ENCODE assay signal across 8 mouse cellular contexts in genomic region chrX:10775714-10776515, GRCm38 (mm10).
DNase-seq lines count a peak whose midpoint lies in the region; ATAC-seq lines count a peak whose summit lies in the region.

No protein-coding gene starts in this region.

- no peaks in the 10 kb centered on the region for H3K4me1 ChIP-seq in heart, embryonic 10.5 days
- peaks cover 10% of the 10 kb centered on the region; the same call in 1 of the 2 replicates for H3K4me1 ChIP-seq in embryonic facial prominence, embryonic 14.5 days (ENCODE audit: control insufficient read depth, insufficient read depth, low read length)
- H3K4me1 ChIP-seq in neural tube, embryonic 15.5 days: no peaks in the 10 kb centered on the region

- intact Hi-C loops in heart, postnatal 14 days (cut with DNase I): loop anchor here (5.0 kb wide), 1 partner anchor 59 kb away; the partner anchor contains the start of gene Mid1ip1

- no peak overlapping the region for H3K4me3 ChIP-seq in heart, embryonic 10.5 days
- no peak overlapping the region for H3K4me3 ChIP-seq in embryonic facial prominence, embryonic 14.5 days (ENCODE audit: low read depth, low read length)
- H3K4me3 ChIP-seq in neural tube, embryonic 15.5 days (replicated peaks): no peak overlapping the region

- H3K4me2 ChIP-seq in embryonic facial prominence, embryonic 14.5 days (ENCODE audit: low read depth, low read length): no peak overlapping the region
- no peak overlapping the region for H3K4me2 ChIP-seq in neural tube, embryonic 15.5 days

- no peak overlapping the region for H3K27ac ChIP-seq in heart, embryonic 10.5 days
- H3K27ac ChIP-seq in embryonic facial prominence, embryonic 14.5 days (replicated peaks; ENCODE audit: low read depth, low read length): peak overlapping the region; percentile 70
- H3K27ac ChIP-seq in neural tube, embryonic 15.5 days (replicated peaks): no peak overlapping the region

- H3K9ac ChIP-seq in embryonic facial prominence, embryonic 14.5 days (ENCODE audit: low read depth, low read length): no peak overlapping the region
- no peak overlapping the region for H3K9ac ChIP-seq in neural tube, embryonic 15.5 days (replicated peaks)

- H3K9me3 ChIP-seq in heart, embryonic 10.5 days: no peaks in the 10 kb centered on the region
- H3K9me3 ChIP-seq in embryonic facial prominence, embryonic 14.5 days (ENCODE audit: control insufficient read depth, low read length): no peaks in the 10 kb centered on the region
- no peaks in the 10 kb centered on the region for H3K9me3 ChIP-seq in neural tube, embryonic 15.5 days (replicated peaks)

- WGBS in heart, embryonic 10.5 days: 42% methylated on average over 8 of the region's 8 CpGs
- WGBS in embryonic facial prominence, embryonic 14.5 days: 40% methylated on average over 8 of the region's 8 CpGs
- WGBS in neural tube, embryonic 15.5 days: 61% methylated on average over 8 of the region's 8 CpGs

- peak; percentile 82; the same call in 1 of the 2 replicates for ATAC-seq in embryonic facial prominence, embryonic 14.5 days (ENCODE audit: low read depth)
- ATAC-seq in neural tube, embryonic 15.5 days (ENCODE audit: low FRiP score): no peak

- peaks cover 4% of the 10 kb centered on the region; the same call in 1 of the 2 replicates for H3K27me3 ChIP-seq in heart, embryonic 10.5 days (ENCODE audit: insufficient read depth, poor library complexity, severe bottlenecking)
- no peaks in the 10 kb centered on the region; the same call in 1 of the 2 replicates for H3K27me3 ChIP-seq in embryonic facial prominence, embryonic 14.5 days (replicated peaks; ENCODE audit: control insufficient read depth, insufficient read depth, low read length)
- no peaks in the 10 kb centered on the region for H3K27me3 ChIP-seq in neural tube, embryonic 15.5 days (replicated peaks)

- peak; percentile 11 to 20 for DNase-seq in heart, postnatal 14 days
- no peak for DNase-seq in heart, embryonic 10.5 days (ENCODE audit: low spot score)
- peak; percentile 87 for DNase-seq in embryonic facial prominence, embryonic 14.5 days (ENCODE audit: low spot score)
- peak; percentile 34 to 54 for DNase-seq in kidney, postnatal 25 days
- DNase-seq in mesoderm, embryonic 11.5 days (ENCODE audit: low read depth, low spot score): peak; percentile 3
- DNase-seq in MN1 (ENCODE audit: low spot score): no peak
- no peak for DNase-seq in spleen, postnatal 4 days (ENCODE audit: low spot score in 2 of 2)

- H3K36me3 ChIP-seq in heart, embryonic 10.5 days: no peaks in the 10 kb centered on the region
- H3K36me3 ChIP-seq in embryonic facial prominence, embryonic 14.5 days (ENCODE audit: control insufficient read depth, insufficient read depth, low read length): no peaks in the 10 kb centered on the region
- H3K36me3 ChIP-seq in neural tube, embryonic 15.5 days: no peaks in the 10 kb centered on the region

Comparison
In these comparisons a context has a peak if more than half of its experiments do, and no peak if none do; other contexts are left out.
1. DNase-seq: peak in heart, postnatal 14 days (2 of 2), embryonic facial prominence, embryonic 14.5 days (single experiment), kidney, postnatal 25 days (2 of 2) and mesoderm, embryonic 11.5 days (single experiment); none in heart, embryonic 10.5 days (single experiment), MN1 (single experiment) and spleen, postnatal 4 days (0 of 2).